In the genomic region with DNA sequence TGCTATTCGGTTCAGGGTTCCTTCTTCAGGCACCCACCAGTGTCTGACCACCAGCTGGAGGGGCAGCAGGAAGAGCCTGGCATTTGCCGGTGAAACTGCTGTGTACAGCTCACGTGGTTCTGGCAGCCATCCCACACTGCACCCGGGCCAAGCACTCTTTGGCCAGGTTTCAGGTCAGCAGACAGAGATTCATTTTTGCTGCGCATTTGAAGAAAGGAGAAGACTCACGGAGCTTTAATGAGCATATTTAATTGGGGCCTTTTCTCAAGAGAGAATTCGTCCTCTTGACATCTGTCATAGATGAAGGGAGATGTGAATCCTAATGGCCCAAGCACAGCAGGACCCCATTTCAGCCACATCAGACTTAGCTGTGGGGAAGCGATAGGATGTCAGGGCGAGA, we compare ENCODE assay signal across 9 mouse cellular contexts.
DNase-seq lines count a peak whose midpoint lies in the region; ATAC-seq lines count a peak whose summit lies in the region.
"Had no signal": no experiment of that assay in that cellular context is flagged by ENCODE, and none has a peak within 500 bp of the region (broad histone marks: within the 10 kb centered on the region; RNA-seq: fewer than 3 reads in every experiment).

No protein-coding gene starts in this region.

- peak; percentile 76 for ATAC-seq in hindbrain, embryonic 15.5 days (ENCODE audit: low FRiP score, low read depth)

- no peaks in the 10 kb centered on the region for H3K27me3 ChIP-seq in hindbrain, embryonic 15.5 days
- no peaks in the 10 kb centered on the region for H3K27me3 ChIP-seq in hindbrain, embryonic 10.5 days (ENCODE audit: insufficient read depth, poor library complexity, severe bottlenecking)
- H3K27me3 ChIP-seq: neural tube, embryonic 12.5 days had no signal

- intact Hi-C loops in heart, postnatal 36 days (cut with DNase I): loop anchor here (5.0 kb wide), 1 partner anchor 206 kb away; the partner anchor contains the start of gene Hrasls

- 0 out of 2 replicates have a peak, but pooled peaks cover 9% of the 10 kb centered on the region for H3K4me1 ChIP-seq in hindbrain, embryonic 15.5 days (replicated peaks)
- no peaks in the 10 kb centered on the region for H3K4me1 ChIP-seq in hindbrain, embryonic 10.5 days (replicated peaks)
- H3K4me1 ChIP-seq: neural tube, embryonic 12.5 days had no signal

- WGBS in hindbrain, embryonic 15.5 days: 49% methylated on average over 9 of the region's 9 CpGs
- 77% methylated on average over 9 of the region's 9 CpGs for WGBS in hindbrain, embryonic 10.5 days

- no peak overlapping the region for H3K9ac ChIP-seq in hindbrain, embryonic 15.5 days
- H3K9ac ChIP-seq: neural tube, embryonic 12.5 days had no signal

- H3K27ac ChIP-seq in hindbrain, embryonic 15.5 days (replicated peaks): no peak overlapping the region
- no peak overlapping the region for H3K27ac ChIP-seq in hindbrain, embryonic 10.5 days
- H3K27ac ChIP-seq: neural tube, embryonic 12.5 days had no signal

- H3K4me3 ChIP-seq in hindbrain, embryonic 15.5 days: no peak overlapping the region
- no peak overlapping the region for H3K4me3 ChIP-seq in hindbrain, embryonic 10.5 days
- H3K4me3 ChIP-seq: neural tube, embryonic 12.5 days had no signal

- DNase-seq in hindbrain, embryonic 10.5 days (ENCODE audit: low spot score): no peak
- peak; percentile 12 for DNase-seq in 3T3-L1 (ENCODE audit: low read depth, low spot score)
- peak; percentile 52 to 56 for DNase-seq in adrenal gland, postnatal 36 days
- peak; percentile 64 to 66 for DNase-seq in heart, postnatal 36 days
- peak; percentile 91 for DNase-seq in retina, postnatal 1 day
- no peak for DNase-seq in left cerebral cortex, adult 11 months (ENCODE audit: low spot score)
- DNase-seq in B cell, adult 2 months: no peak

- H3K4me2 ChIP-seq in hindbrain, embryonic 15.5 days: 0 out of 2 replicates have a peak overlapping the region, but pooled peaks have one; percentile 4
- H3K4me2 ChIP-seq: neural tube, embryonic 12.5 days had no signal

- H3K9me3 ChIP-seq in hindbrain, embryonic 15.5 days: no peaks in the 10 kb centered on the region
- no peaks in the 10 kb centered on the region for H3K9me3 ChIP-seq in hindbrain, embryonic 10.5 days
- H3K9me3 ChIP-seq: neural tube, embryonic 12.5 days had no signal

- no peaks in the 10 kb centered on the region for H3K36me3 ChIP-seq in hindbrain, embryonic 15.5 days
- H3K36me3 ChIP-seq in hindbrain, embryonic 10.5 days: no peaks in the 10 kb centered on the region
- H3K36me3 ChIP-seq: neural tube, embryonic 12.5 days had no signal

Comparison
In these comparisons a context has a peak if more than half of its experiments do, and no peak if none do; other contexts are left out.
1. DNase-seq: peak in 3T3-L1 (single experiment), adrenal gland, postnatal 36 days (2 of 2), heart, postnatal 36 days (2 of 2) and retina, postnatal 1 day (single experiment); none in hindbrain, embryonic 10.5 days (single experiment), left cerebral cortex, adult 11 months (single experiment) and B cell, adult 2 months (0 of 2).